Mouse (Mus musculus): Measurements from ENCODE around the gene Ak5. TPM values are rescaled to one million over a fixed set of nuclear protein-coding genes. Genes with fewer than 3 reads are reported as not detected.
A peak's percentile ranks its signal among the peaks of the same experiment; 100 is the strongest.
"Not testable (repeated sequence)": the region's sequence is repeated elsewhere in the genome, so short reads cannot be mapped to it uniquely, and the experiment has no call there.

The Ak5 gene
- total RNA-seq, 2 experiments from 2014 or later, result 139 to 148 TPM

DNA sequence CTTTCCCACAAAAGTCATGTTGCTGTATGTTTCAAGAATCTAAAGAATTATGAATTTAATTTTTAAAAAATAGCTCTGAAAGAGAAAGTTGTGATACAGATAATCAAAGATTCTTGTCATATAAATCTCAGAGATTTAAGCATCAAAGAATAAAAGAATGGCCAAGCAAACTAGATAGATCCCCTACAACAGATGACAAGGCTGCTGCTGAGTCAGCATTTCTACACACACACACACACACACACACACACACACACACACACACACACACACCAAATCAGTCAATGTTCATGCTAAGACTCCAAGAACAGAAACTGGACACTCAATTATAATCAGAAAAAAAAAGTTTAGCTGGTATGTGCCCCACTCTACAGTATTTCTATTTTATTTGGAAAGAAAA is 85.1 kb downstream of the Ak5 start:
- no peak overlapping the region for H3K27ac ChIP-seq
- DNase-seq (ENCODE audit: extremely low spot score in 1 of 2, low spot score in 2 of 2), result no peak
- no peak for TF ChIP-seq CTCF (IDR thresholded peaks at IDR 0.05)
- intact Hi-C loops (cut with DNase I), result no loop called here
- no peak overlapping the region for H3K4me3 ChIP-seq

DNA sequence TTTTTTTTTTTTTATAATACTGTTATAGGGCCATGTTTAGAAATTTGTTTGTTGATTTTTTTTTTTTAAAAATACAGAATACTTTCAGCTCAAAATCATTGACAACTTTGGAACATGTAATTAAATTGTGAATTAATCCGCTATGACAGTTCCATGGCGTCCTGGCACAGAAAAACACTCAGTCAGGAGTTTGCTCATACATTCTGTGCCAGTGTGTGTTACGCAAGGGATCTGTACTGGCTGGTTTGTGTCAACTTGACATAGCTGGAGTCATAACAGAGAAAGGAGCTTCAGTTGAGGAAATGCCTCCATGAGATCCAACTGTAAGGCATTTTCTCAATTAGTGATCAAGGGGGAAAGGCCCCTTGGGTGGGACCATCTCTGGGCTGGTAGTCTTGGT is 86.3 kb downstream of the Ak5 start:
- intact Hi-C loops (cut with DNase I); DNase-seq (ENCODE audit: extremely low spot score in 1 of 2, low spot score in 2 of 2); H3K27ac ChIP-seq; H3K4me3 ChIP-seq: not testable (repeated sequence)

DNA sequence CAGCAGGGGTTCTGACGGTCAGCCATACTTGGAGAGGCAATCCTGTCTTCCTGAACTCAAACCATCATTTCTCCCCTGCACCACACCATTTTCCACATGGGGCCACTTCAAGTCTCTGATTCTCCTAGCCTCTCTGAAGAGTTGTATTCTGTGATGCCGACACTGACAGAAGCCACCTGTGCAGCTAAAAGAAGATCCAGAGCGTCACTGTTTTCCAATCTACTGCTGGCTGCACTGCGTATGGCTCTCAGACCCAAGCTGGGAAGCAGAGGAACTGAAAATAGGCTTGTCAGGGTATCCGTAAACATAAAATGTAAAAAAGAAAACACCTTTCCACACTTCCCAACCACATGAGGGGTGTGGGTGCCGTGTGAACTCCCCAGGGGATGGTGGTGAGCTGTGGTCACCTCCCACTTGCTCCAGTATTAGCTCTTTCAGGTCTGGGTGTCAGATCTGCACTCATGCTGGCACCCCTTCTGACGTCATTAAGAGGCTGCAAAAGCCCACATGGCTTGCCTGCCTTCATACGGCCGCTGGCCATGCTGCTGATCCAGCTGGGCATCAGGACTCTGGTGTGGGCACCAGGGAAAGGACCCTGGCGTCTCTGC is 88.1 kb downstream of the Ak5 start:
- H3K4me3 ChIP-seq, result no peak overlapping the region
- DNase-seq (ENCODE audit: extremely low spot score in 1 of 2, low spot score in 2 of 2), result no peak
- TF ChIP-seq CTCF (IDR thresholded peaks at IDR 0.05), result no peak
- intact Hi-C loops (cut with DNase I), result no loop called here
- peak overlapping the region; percentile 1; the same call in 1 of the 2 replicates for H3K27ac ChIP-seq

DNA sequence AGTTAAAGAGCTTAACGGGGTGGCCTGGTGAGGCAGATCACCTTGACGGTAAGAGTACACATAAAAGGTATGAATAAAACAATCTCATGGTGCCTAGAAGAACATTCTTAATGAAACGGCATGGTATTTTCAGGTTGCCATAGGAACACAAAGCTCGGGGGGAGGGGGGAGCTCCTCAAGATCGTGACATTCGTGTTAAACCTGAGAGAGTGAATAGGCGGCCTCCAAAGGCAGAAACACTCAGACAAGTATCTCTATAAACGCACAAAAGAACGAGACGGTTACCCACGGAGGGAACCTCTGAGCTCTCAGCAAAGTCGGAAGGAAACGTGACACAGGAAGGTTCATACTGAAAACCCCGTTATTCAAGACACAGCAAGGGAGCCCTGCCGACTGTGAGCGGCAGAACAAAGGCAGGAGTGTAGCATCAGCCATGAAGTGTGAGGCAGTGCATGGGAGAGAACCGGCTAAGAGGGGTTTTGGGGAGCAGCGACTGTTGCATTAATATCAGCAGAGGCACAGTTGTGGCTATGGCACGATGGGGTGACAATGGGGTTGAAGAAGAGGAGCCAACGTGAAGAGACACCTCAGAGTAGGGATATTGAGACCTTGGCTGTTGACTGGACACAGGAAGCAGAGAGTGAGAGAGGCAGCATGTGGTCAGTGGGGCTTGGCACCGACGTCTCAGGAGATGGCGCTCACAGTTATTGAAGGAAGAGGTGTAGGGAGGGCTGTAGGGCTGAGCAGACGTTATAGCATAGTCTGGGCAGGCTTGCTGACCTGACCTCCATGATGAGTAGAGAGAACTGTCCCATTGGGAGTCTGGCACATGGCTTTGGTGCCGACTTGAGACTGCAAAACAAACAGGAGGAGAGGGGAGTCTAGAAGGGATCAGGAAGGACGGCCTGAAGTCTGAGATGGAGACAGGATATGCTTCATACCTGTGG is 89.6 kb downstream of the Ak5 start:
- H3K4me3 ChIP-seq, result no peak overlapping the region
- no peak for TF ChIP-seq CTCF (IDR thresholded peaks at IDR 0.05)
- intact Hi-C loops (cut with DNase I), result no loop called here

DNA sequence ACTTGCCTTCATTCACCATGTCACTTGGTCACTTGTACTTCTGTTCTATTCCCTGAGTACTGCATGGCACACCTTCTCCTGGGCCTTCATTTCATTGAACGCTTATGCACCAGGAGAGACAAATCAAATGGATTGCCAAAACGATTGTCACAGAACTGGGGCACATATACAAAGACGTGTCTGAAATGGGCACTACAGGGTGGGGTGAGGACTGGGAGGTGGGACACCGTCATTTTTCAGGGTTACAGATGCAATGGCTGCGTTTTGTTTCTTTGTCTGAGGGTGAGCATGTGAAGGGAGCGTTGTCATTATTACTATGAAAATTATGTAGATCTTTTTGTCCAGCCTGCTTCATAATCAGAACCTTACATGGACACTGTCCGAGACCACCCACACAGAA is 90.4 kb downstream of the Ak5 start:
- DNase-seq (ENCODE audit: extremely low spot score in 1 of 2, low spot score in 2 of 2), result no peak
- intact Hi-C loops (cut with DNase I), result no loop called here
- no peak overlapping the region for H3K27ac ChIP-seq
- no peak overlapping the region for H3K4me3 ChIP-seq
- TF ChIP-seq CTCF (IDR thresholded peaks at IDR 0.05), result no peak

More for the DNA sequence above, 89.6 kb downstream of the Ak5 start:
- DNase-seq (ENCODE audit: extremely low spot score in 1 of 2, low spot score in 2 of 2), result no peak
- no peak overlapping the region for H3K27ac ChIP-seq

DNA sequence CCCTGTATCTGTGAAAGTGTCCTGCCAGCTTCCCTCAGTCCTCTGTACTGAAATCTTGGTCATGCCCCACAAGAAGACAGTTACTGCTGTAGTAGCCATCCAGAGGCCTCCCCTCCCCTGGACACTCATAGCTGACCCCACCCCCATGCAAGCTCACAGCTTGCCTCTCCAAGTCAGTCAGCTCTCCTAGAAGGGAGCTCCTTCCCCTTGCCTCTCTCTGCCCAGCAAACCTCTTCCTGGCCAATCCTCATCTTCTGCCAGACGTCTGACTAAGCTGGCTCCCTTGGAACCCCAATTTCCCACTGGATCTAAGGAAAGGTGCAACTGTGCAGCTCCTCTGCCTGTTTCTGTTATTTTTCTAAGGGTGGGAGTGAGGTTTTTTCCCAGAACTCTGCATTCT is 90.9 kb downstream of the Ak5 start:
- no peak for DNase-seq (ENCODE audit: extremely low spot score in 1 of 2, low spot score in 2 of 2)
- intact Hi-C loops (cut with DNase I), result no loop called here
- Histone ChIP-seq H3K27ac (no peak overlapping the region), H3K4me3 (no peak overlapping the region)
- no peak for TF ChIP-seq CTCF (IDR thresholded peaks at IDR 0.05)

DNA sequence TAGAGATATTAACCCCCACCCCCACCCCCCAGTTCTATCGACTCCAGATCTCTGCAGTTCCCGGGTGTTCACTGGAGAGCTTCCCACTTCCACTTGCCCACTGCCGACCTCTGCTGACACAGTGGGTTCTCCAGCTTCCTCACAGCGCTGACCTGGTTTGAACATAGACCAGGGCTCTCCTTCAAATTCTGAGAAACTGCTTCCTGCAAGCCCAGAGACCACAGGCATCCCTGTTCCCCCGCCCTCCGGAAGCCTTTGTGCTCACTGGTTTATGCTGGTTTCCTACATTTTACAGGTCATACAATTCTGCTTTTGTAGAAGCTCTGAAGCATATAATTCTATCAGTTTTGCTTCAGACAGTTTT is 98.9 kb downstream of the Ak5 start:
- no peak for TF ChIP-seq CTCF (IDR thresholded peaks at IDR 0.05)
- intact Hi-C loops (cut with DNase I), result no loop called here
- Histone ChIP-seq H3K27ac (no peak overlapping the region), H3K4me3 (no peak overlapping the region)
- no peak for DNase-seq (ENCODE audit: extremely low spot score in 1 of 2, low spot score in 2 of 2)

DNA sequence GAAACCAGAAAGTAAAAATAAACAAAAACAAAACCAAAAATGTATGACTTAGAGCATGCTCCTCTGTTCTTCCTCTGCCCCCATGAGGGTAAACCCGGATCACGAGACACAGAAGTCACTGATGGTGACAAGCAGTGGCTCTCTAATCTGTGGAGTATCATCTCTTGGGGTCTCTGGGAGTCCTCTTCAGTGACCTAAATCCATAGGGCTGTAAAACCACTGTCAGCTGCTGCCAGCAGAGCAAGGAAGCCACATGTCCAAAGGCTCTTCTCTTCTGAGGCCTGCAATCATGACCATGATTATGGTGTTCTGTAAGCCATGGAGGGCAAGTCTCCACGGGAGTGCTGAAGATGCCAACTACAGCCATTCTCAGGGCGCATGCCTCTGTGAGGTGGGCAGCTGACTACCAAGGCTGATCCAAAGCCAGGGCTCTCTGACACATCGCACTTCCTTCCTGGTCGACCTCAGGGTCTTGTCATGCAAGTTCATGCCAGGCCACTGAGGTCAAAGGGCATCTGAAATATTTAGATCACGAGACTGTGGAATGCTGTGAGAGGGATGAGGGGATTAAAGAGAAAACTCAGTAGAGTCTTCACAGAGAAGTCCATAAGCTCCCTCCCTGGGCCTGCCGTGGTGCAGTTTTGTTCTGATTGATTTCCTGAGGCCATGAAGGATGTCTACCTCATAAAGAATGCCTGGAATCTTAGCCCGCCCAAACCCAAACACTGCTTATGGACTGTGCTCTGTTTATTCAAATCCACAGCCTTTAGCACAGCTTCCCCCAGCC is 99.5 kb downstream of the Ak5 start:
- intact Hi-C loops (cut with DNase I), result no loop called here
- TF ChIP-seq CTCF (IDR thresholded peaks at IDR 0.05), result no peak
- no peak overlapping the region for H3K27ac ChIP-seq
- DNase-seq (ENCODE audit: extremely low spot score in 1 of 2, low spot score in 2 of 2), result no peak
- no peak overlapping the region for H3K4me3 ChIP-seq

DNA sequence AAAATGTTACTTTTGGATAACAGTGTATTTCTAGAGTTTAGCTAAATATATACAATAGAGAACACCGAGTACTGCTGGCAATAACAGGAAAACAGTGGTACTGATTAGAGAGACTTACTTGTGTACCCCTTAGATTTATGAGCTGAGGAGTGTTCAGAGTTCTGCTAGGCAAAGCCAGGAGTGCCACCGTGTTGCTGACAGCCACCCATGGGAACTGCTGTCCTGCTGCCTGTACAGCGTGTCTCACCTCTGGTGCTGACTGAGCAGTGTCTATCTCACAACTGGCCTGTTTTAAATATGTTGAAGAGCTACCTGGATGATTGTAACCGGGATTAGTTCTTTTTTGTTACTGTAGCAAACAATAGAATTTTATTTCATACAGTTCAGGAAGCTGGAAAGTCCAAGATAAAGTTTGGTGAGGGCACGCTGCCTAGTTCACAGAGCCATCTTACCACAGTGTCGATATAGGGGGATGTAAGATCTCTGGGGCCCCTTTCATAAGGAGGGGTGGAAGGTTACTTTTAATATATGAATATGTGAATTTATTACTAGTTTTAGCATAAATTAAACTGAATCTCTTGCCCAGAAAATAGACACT is 103.5 kb downstream of the Ak5 start:
- TF ChIP-seq CTCF (IDR thresholded peaks at IDR 0.05), result no peak
- intact Hi-C loops (cut with DNase I), result no loop called here
- no peak overlapping the region for H3K27ac ChIP-seq
- no peak overlapping the region for H3K4me3 ChIP-seq
- DNase-seq (ENCODE audit: extremely low spot score in 1 of 2, low spot score in 2 of 2), result no peak

DNA sequence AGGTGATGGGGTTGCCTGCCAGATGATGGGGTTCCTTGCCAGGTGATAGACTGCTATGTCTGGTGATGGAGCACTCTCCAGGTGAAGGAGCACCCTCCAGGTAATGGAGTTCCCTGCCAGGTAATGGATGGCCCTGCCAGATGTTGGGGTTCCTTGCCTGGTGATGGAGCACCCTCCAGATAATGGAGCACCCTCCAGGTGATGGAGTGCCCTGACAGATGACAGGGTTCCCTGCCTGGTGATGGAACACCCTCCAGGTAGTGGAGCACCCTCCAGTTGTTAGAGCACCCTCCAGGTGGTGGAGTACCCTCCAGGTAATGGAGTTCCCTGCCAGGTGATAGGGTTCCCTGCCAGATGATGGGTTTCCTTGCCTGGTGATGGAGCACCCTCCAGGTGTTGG is 104.3 kb downstream of the Ak5 start:
- intact Hi-C loops (cut with DNase I), result no loop called here
- H3K27ac ChIP-seq, result no peak overlapping the region
- DNase-seq (ENCODE audit: extremely low spot score in 1 of 2, low spot score in 2 of 2), result no peak
- no peak overlapping the region for H3K4me3 ChIP-seq
- TF ChIP-seq CTCF (IDR thresholded peaks at IDR 0.05), result no peak

DNA sequence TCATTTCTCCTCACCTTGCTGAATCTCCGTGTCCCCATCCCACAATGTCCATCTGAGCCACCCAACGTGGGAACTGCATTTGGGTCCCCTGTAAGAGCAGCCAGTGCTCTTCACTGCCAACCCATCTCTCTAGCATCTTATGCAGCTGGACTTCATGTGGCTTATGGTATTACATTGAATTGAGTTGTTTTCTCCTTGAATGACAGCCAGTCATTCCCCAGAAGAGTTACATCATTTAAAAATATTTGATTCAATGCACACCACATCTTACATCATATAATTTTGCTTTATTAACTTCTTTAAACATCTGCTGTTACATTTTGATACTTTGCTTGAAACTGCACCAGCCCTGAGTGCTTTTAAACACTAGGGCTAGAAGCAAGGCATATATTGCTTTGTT is 106.5 kb downstream of the Ak5 start:
- H3K27ac ChIP-seq, result no peak overlapping the region
- DNase-seq (ENCODE audit: extremely low spot score in 1 of 2, low spot score in 2 of 2), result no peak
- TF ChIP-seq CTCF (IDR thresholded peaks at IDR 0.05), result no peak
- intact Hi-C loops (cut with DNase I), result no loop called here
- no peak overlapping the region for H3K4me3 ChIP-seq

DNA sequence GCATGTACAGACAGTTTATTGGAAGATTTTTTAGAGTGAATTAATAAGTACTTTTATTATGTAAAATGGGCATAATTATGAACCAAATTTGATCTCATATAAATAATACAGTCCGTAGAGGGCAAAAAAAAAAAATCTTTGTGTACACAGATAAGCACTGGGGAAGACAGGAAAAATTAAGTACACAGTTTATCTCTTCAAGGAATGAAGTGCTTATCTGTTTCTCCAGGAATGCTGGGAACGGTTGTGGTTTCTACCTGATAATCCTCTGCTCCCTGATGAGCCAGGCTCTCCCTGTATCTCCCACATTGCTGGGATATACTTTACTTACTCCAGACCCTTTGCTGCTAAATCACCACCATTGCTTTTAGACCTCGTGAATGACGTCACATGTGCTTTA is 108.9 kb downstream of the Ak5 start:
- intact Hi-C loops (cut with DNase I), result no loop called here
- DNase-seq (ENCODE audit: extremely low spot score in 1 of 2, low spot score in 2 of 2), result no peak
- no peak overlapping the region for H3K4me3 ChIP-seq
- TF ChIP-seq CTCF (IDR thresholded peaks at IDR 0.05), result no peak
- no peak overlapping the region for H3K27ac ChIP-seq

Data from left cerebral cortex, adult 2 months (tissue).